Mouse (Mus musculus): Measurements from ENCODE around the gene Dcdc2a. TPM values are rescaled to one million over a fixed set of nuclear protein-coding genes. Genes with fewer than 3 reads are reported as not detected.

The Dcdc2a gene
- polyA plus RNA-seq, 1 experiment from 2014 or later = 0.62 TPM

DNA sequence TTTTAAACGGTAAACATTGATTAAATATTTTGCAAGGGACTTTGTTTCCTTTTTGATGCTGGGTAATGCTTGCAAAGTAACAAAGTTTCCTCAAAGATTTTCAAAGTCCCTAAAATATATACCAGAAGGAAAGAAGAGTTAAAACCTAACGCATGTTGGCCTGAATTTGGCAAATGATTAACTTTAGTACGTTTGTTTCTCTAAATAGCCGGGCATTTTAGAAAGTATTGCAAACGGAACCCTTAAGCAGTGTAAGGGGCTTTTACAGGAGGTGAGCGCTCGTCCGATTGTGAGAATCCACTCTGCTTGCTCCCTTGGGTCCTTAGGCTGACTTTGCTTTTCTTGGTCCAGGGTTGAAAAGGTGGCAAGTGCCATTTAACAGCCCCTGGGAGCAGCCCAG lies 41.5 kb downstream of the Dcdc2a start:
- 56% methylated on average over 8 of the region's 8 CpGs for WGBS
- Histone ChIP-seq H3K4me1 (no peaks in the 10 kb centered on the region), H3K9me3 (no peaks in the 10 kb centered on the region), H3K36me3 (no peaks in the 10 kb centered on the region), H3K9ac (no peak overlapping the region), H3K4me3 (no peak overlapping the region), H3K4me2 (no peak overlapping the region), H3K27me3 (no peaks in the 10 kb centered on the region), H3K27ac (no peak overlapping the region)
- no peak for ATAC-seq (ENCODE audit: borderline replicate concordance, extremely low read depth, low FRiP score, low TSS enrichment)

DNA sequence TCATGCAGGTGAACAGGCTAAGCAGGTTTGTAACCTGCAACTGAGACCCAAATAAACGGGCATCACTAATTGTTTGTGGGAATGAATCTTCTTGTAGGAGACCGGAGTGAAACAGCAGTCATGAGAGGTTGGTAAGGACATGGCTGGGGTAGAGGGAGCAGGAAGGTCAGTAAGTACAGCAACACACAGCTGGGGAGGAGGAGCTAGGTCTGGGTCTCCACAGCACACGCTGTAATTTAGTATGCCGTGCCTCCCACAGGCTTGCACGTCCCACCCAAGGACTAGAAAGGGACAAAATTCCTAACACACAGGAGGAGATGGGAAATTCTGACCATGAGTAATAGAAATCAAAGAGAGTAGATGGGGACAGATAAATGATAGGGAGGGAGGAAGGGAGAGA lies 42.8 kb downstream of the Dcdc2a start:
- Histone ChIP-seq H3K4me2 (no peak overlapping the region), H3K4me3 (no peak overlapping the region), H3K27ac (no peak overlapping the region), H3K9ac (no peak overlapping the region), H3K4me1 (no peaks in the 10 kb centered on the region), H3K9me3 (no peaks in the 10 kb centered on the region), H3K36me3 (no peaks in the 10 kb centered on the region), H3K27me3 (no peaks in the 10 kb centered on the region)
- ATAC-seq (ENCODE audit: borderline replicate concordance, extremely low read depth, low FRiP score, low TSS enrichment) = no peak
- 40% methylated on average over 5 of the region's 5 CpGs for WGBS

DNA sequence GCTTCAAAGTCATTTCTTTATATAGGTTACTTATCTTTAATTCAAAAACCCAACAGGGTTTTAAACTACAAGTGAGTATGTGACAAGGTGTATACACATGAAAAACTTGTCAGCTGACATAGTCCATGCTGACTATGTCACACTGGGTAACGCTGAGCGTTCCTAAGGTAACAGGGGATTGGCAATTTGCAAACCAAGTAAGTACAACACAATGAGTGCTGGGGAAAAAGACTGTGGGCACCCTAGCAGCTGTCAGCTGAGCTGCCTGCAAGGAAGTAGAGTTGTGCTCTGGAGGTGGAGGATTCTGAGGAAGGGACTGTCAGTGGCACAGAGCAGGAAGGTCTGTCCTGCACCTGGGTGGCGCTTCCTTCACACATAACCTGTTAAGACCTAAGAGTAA lies 43.7 kb downstream of the Dcdc2a start:
- ATAC-seq (ENCODE audit: borderline replicate concordance, extremely low read depth, low FRiP score, low TSS enrichment) = no peak
- Histone ChIP-seq H3K9me3 (no peaks in the 10 kb centered on the region), H3K36me3 (no peaks in the 10 kb centered on the region), H3K9ac (no peak overlapping the region), H3K4me3 (no peak overlapping the region), H3K27ac (no peak overlapping the region), H3K4me1 (no peaks in the 10 kb centered on the region), H3K27me3 (no peaks in the 10 kb centered on the region), H3K4me2 (no peak overlapping the region)
- WGBS = 56% methylated on average over 3 of the region's 3 CpGs

DNA sequence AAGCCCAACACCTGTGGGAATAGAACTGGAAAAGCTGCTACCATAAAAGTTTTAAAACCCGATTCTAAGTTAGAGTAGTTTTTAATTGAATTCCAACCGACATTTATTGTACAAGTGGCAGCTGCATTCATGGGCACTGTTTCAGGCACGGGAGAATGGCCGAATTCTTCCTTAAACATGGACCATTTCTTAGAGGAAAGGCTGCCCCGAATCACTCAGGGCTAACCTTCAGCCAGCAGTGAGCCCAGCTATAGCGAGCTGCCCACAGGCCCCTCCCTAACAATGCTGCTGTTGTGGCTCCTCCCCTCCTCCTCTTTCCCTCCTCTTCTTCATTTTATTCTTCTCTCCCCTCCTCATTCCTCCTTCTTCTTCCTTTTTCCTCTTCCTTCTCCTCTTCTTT lies 44.8 kb downstream of the Dcdc2a start:
- Histone ChIP-seq H3K4me3 (no peak overlapping the region), H3K9ac (no peak overlapping the region), H3K27me3 (no peaks in the 10 kb centered on the region), H3K4me1 (no peaks in the 10 kb centered on the region), H3K36me3 (no peaks in the 10 kb centered on the region), H3K9me3 (no peaks in the 10 kb centered on the region), H3K27ac (no peak overlapping the region), H3K4me2 (no peak overlapping the region)
- ATAC-seq (ENCODE audit: borderline replicate concordance, extremely low read depth, low FRiP score, low TSS enrichment) = no peak
- 75% methylated on average over 6 of the region's 6 CpGs for WGBS

DNA sequence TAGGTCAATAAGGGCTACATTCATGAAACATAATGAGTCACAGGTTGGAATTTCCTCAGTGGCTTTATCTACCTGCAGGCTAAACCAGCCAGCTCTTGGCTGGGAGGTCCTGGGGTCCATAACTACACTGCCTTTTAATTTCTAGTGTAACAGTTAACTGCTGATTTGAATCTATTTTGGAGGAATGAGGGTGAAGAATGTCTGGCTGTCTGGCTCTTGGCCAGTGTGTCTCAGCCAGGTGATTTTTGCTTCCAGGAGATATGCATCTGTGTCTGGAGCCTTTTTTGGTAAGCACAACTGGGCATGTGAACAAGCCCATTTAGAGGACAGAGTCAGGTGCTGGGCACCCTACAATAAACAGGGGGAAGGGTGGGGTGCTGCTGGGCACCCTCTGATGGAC lies 49.9 kb downstream of the Dcdc2a start:
- H3K4me2 ChIP-seq = no peak overlapping the region
- no peaks in the 10 kb centered on the region for H3K36me3 ChIP-seq
- H3K9me3 ChIP-seq = no peaks in the 10 kb centered on the region
- no peaks in the 10 kb centered on the region for H3K27me3 ChIP-seq
- no peak overlapping the region for H3K27ac ChIP-seq
- no peak overlapping the region for H3K4me3 ChIP-seq
- no peak for ATAC-seq (ENCODE audit: borderline replicate concordance, extremely low read depth, low FRiP score, low TSS enrichment)
- H3K4me1 ChIP-seq = no peaks in the 10 kb centered on the region
- H3K9ac ChIP-seq = no peak overlapping the region

DNA sequence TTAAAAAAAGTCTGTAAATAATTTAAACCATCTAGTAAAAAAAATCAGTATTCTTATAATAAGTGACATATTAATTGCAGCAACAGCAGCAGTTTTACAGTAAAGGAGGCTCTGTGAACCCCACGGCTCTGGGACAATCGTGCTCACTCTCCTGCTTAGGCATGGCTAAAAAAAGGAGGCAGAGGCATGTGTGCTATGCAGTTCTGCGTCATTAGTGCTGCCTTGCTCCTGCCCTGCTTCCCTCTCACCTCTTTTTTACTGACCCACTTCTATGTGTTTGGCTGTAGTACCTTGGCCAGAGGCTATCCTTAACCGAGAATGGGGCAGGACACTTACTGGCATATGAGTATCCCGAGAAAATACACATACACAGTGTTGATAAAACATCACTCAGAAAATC lies 50.9 kb downstream of the Dcdc2a start:
- no peaks in the 10 kb centered on the region for H3K4me1 ChIP-seq
- H3K9me3 ChIP-seq = no peaks in the 10 kb centered on the region
- no peak for ATAC-seq (ENCODE audit: borderline replicate concordance, extremely low read depth, low FRiP score, low TSS enrichment)
- no peak overlapping the region for H3K9ac ChIP-seq
- no peak overlapping the region for H3K27ac ChIP-seq
- no peaks in the 10 kb centered on the region for H3K36me3 ChIP-seq
- no peak overlapping the region for H3K4me3 ChIP-seq
- no peak overlapping the region for H3K4me2 ChIP-seq
- WGBS = 62% methylated on average over 5 of the region's 5 CpGs
- H3K27me3 ChIP-seq = no peaks in the 10 kb centered on the region

DNA sequence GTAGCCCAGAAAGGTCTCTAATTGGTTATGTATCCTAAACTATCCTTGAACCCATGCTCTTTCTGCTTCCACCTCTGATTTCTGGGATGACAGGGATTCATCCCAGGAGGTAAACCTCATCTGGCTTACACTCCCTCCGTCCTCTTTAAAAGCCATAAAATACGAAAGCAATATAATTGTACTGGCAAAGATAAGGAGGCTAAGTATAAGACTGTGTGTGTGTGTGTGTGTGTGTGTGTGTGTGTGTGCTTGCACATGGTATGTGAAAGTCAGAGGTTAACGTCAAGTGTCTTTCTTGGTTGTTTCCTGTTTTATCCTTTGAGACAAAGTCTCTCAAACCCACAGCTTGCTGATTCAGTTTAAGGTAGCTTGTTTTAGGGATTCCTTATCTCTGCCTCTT lies 52.5 kb downstream of the Dcdc2a start:
- H3K9me3 ChIP-seq = no peaks in the 10 kb centered on the region
- no peak overlapping the region for H3K27ac ChIP-seq
- no peaks in the 10 kb centered on the region for H3K36me3 ChIP-seq
- no peak overlapping the region for H3K4me2 ChIP-seq
- no peak for ATAC-seq (ENCODE audit: borderline replicate concordance, extremely low read depth, low FRiP score, low TSS enrichment)
- no peaks in the 10 kb centered on the region for H3K4me1 ChIP-seq
- no peaks in the 10 kb centered on the region for H3K27me3 ChIP-seq
- no peak overlapping the region for H3K9ac ChIP-seq
- H3K4me3 ChIP-seq = no peak overlapping the region
- 75% methylated on average over 3 of the region's 3 CpGs for WGBS

DNA sequence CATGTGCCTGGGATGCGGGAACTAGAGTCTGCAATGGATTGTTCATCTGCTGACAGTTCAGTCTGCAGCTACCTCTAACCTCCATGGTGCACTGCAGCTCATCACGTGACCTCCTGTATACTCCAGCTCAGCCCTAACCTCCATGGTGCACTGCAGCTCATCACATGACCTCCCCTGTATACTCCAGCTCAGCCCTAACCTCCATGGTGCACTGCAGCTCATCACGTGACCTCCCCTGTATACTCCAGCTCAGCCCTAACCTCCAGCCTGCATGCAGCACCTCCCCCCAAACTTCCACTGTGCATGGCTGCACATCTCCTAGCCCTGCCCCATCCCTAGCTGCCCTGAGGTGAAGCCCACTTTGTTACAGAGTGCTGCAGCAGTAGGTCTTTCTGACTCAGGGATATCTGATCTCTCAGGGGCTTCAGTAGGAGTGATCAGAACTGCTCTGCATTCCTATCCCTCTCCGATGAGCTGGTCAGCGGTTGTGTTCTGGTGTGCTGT lies 54.8 kb downstream of the Dcdc2a start:
- Histone ChIP-seq H3K4me1 (no peaks in the 10 kb centered on the region), H3K4me2 (no peak overlapping the region), H3K27ac (no peak overlapping the region), H3K4me3 (no peak overlapping the region), H3K36me3 (no peaks in the 10 kb centered on the region), H3K9me3 (no peaks in the 10 kb centered on the region), H3K27me3 (no peaks in the 10 kb centered on the region), H3K9ac (no peak overlapping the region)
- WGBS = 69% methylated on average over 5 of the region's 5 CpGs
- ATAC-seq (ENCODE audit: borderline replicate concordance, extremely low read depth, low FRiP score, low TSS enrichment) = peak; percentile 14; the same call in 1 of the 2 replicates

DNA sequence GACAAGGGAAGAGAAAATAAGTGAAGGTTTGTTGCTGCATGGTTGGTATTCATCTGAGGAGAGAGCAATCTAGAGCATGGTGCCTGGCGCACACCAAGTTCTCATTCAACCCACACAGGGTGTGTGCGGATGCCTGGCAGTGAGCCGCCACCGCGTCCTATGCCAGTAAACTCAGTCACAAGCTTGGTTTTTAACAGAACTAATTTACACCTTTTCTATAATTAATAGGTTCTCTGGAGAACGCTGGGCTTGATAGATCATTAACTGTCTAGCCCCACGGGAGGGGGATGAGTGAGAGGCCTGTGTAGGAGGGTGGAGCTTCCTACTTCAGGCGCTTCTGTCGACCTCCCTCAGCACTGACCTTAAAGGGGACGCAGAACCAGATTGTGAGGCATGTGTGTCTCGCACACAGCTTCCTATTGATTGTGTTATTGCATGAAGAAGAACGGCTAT lies 59.7 kb downstream of the Dcdc2a start:
- peak overlapping the region; percentile 40 for H3K4me3 ChIP-seq
- peak overlapping the region; percentile 34; the same call in 1 of the 2 replicates for H3K9ac ChIP-seq
- no peaks in the 10 kb centered on the region for H3K36me3 ChIP-seq
- no peaks in the 10 kb centered on the region for H3K27me3 ChIP-seq
- H3K4me1 ChIP-seq = no peaks in the 10 kb centered on the region
- no peaks in the 10 kb centered on the region for H3K9me3 ChIP-seq
- peak overlapping the region; percentile 79 for H3K4me2 ChIP-seq
- 29% methylated on average over 12 of the region's 12 CpGs for WGBS
- no peak overlapping the region for H3K27ac ChIP-seq
- peak; percentile 77; the same call in 1 of the 2 replicates for ATAC-seq (ENCODE audit: borderline replicate concordance, extremely low read depth, low FRiP score, low TSS enrichment)

DNA sequence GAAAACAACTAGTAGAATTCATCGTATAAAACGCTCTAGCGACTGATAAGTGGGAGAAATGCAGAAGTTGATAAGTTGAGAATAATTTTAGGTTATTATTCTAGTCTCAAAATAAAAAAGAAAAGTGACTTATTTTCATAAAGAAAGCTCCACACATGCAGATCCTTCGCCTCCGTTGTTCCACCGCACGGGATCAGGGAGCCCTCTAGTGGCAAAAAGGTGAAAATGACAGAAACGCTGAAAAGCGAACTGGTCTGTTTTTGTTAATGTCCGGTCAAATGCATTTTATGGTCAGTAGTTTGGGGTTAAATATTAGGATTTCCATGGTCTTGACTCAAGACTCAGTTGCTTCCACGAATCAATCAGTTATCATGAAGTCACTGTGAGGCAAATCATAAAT lies 60.2 kb downstream of the Dcdc2a start:
- Histone ChIP-seq H3K4me3 (peak overlapping the region; percentile 40), H3K9me3 (no peaks in the 10 kb centered on the region), H3K27ac (no peak overlapping the region), H3K9ac (peak overlapping the region; percentile 34; the same call in 1 of the 2 replicates), H3K4me2 (peak overlapping the region; percentile 79), H3K4me1 (no peaks in the 10 kb centered on the region), H3K36me3 (no peaks in the 10 kb centered on the region), H3K27me3 (no peaks in the 10 kb centered on the region)
- no peak for ATAC-seq (ENCODE audit: borderline replicate concordance, extremely low read depth, low FRiP score, low TSS enrichment)
- WGBS = 2% methylated on average over 11 of the region's 11 CpGs

DNA sequence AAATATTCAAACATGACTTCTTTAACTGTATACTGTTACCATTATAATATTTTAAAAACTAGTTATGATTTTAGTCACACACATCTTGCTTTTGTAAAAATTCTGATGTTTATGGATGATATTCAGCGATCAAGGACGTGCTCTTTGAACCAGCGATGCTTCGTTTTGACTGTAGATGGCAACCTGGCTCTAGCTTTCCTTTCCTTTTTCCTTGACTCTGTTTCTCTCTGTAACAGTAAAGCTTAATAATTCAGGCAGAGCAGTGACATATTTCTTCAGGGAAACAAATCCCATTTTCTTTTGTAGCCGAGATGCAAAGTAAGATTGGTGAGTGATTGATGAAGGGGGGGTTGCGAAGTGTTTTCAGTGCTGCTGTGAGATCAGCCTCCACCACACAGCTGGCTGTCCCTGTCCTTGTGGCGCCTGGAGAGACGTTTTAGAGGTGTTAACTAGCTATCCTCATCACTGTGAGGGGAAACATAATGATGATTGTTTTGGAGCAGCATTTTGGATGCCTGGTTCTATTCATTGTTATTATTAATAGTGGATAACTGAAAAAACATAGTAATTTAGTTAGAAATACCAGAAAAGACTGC lies 67.0 kb downstream of the Dcdc2a start:
- H3K4me3 ChIP-seq = no peak overlapping the region
- no peaks in the 10 kb centered on the region for H3K4me1 ChIP-seq
- H3K9me3 ChIP-seq = no peaks in the 10 kb centered on the region
- H3K27ac ChIP-seq = no peak overlapping the region
- H3K36me3 ChIP-seq = no peaks in the 10 kb centered on the region
- no peak overlapping the region for H3K9ac ChIP-seq
- no peak for ATAC-seq (ENCODE audit: borderline replicate concordance, extremely low read depth, low FRiP score, low TSS enrichment)
- no peak overlapping the region for H3K4me2 ChIP-seq
- 52% methylated on average over 8 of the region's 8 CpGs for WGBS
- no peaks in the 10 kb centered on the region for H3K27me3 ChIP-seq

DNA sequence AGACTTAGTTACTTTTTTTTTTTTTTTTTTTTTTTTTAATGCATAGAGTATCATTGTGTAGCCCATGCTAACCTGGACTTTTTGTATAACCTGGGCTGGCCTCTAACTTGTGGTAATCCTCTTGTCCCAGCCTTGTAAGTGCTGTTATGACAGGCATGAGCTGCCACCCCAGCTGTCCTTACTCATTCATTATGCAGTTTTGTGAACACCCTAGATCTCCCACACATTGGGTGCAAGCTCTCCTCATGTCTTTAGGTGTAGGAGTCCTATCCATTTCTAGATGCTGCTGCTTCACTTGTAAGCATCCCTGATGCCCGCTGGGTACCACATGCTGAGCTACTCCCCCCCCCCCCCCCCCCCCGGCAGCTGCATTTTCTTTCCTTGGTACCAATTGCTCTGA lies 71.4 kb downstream of the Dcdc2a start:
- 80% methylated on average over 1 of the region's 2 CpGs for WGBS
- no peaks in the 10 kb centered on the region for H3K36me3 ChIP-seq

DNA sequence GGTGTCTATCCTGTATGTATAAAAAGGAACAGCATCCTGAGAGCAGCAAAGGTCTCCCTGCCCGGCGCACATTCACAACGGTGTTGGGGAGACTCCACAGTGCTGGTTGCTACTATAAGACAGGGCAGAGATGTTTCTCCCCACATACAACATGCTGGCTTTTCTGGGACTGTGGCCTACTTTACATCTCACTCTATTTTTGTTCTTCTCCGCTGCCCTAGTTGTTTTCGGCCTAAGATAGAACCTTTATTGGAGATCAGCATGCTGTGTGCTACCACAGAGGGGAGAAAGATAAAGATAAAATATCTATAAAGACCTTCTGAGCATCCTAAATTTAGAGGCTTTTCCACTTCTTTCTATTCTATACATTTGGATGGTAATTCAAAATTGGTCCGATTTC lies 72.0 kb downstream of the Dcdc2a start:
- Histone ChIP-seq H3K4me2 (no peak overlapping the region), H3K27ac (no peak overlapping the region), H3K9ac (no peak overlapping the region), H3K9me3 (no peaks in the 10 kb centered on the region), H3K4me3 (no peak overlapping the region), H3K36me3 (no peaks in the 10 kb centered on the region), H3K4me1 (no peaks in the 10 kb centered on the region), H3K27me3 (no peaks in the 10 kb centered on the region)
- ATAC-seq (ENCODE audit: borderline replicate concordance, extremely low read depth, low FRiP score, low TSS enrichment) = no peak
- 89% methylated on average over 6 of the region's 6 CpGs for WGBS

More for the DNA sequence above, 71.4 kb downstream of the Dcdc2a start:
- no peaks in the 10 kb centered on the region for H3K27me3 ChIP-seq
- H3K9ac ChIP-seq = no peak overlapping the region
- no peak overlapping the region for H3K4me2 ChIP-seq
- H3K4me3 ChIP-seq = no peak overlapping the region
- H3K27ac ChIP-seq = no peak overlapping the region
- H3K4me1 ChIP-seq = no peaks in the 10 kb centered on the region
- H3K9me3 ChIP-seq = no peaks in the 10 kb centered on the region
- ATAC-seq (ENCODE audit: borderline replicate concordance, extremely low read depth, low FRiP score, low TSS enrichment) = no peak

Data from lung, embryonic 15.5 days (tissue).